Mouse (Mus musculus): ENCODE results near the gene Nfya.

Nfya gene

GRCm38 (mm10) chr17:48340267-48340666 lies 69.4 kb downstream of the Nfya start:
- DNase-seq, result no peak

Data from kidney, postnatal 10 days (tissue).